Mouse (Mus musculus) forebrain, embryonic 16.5 days (tissue): ENCODE results near the gene Grik5. TPM values are rescaled to one million over a fixed set of nuclear protein-coding genes. Genes with fewer than 3 reads are reported as not detected.
A peak's percentile ranks its signal among the peaks of the same experiment; 100 is the strongest.

Experiments
- ATAC-seq: fragments of 200-750 bp; cut with Nextera tagmentation; 2 replicates; pipeline ENCODE4 v1.8.0; 2017; ENCODE audit warnings: mild to moderate bottlenecking, moderate library complexity
- H3K27ac ChIP-seq: fragments of 300-500 bp; sonication (generic); 2 replicates; pipeline ENCODE4 v1.5.1; 2014; ENCODE audit warnings: low read length, control low read depth
- H3K27me3 ChIP-seq: fragments of 300-500 bp; sonication (generic); replicated peaks from 2 replicates; pipeline ENCODE4 v1.6.1; 2014; ENCODE audit warnings: low read length; ENCODE audit not compliant: control insufficient read depth, insufficient read depth
- H3K36me3 ChIP-seq: fragments of 300-500 bp; sonication (generic); 2 replicates; pipeline ENCODE4 v1.6.1; 2014; ENCODE audit not compliant: control insufficient read depth, insufficient read depth
- H3K4me1 ChIP-seq: fragments of 300-500 bp; sonication (generic); replicated peaks from 2 replicates; pipeline ENCODE4 v1.6.1; 2014; ENCODE audit warnings: low read length; ENCODE audit not compliant: control insufficient read depth, insufficient read depth
- H3K4me2 ChIP-seq: fragments of 300-500 bp; sonication (generic); 2 replicates; pipeline ENCODE4 v1.6.1; 2014; ENCODE audit warnings: mild to moderate bottlenecking, low read length, control low read depth
- H3K4me3 ChIP-seq: fragments of 300-500 bp; sonication (generic); replicated peaks from 2 replicates; pipeline ENCODE4 v1.5.1; 2014; ENCODE audit warnings: mild to moderate bottlenecking, low read length, control low read depth
- H3K9ac ChIP-seq: fragments of 300-500 bp; sonication (generic); replicated peaks from 2 replicates; pipeline ENCODE4 v1.6.1; 2014; ENCODE audit warnings: low read depth, low read length, control low read depth
- H3K9me3 ChIP-seq: fragments of 300-500 bp; sonication (generic); 2 replicates; pipeline ENCODE4 v1.6.1; 2016; ENCODE audit warnings: low read length; ENCODE audit not compliant: control insufficient read depth
- WGBS: fragments of 180-500 bp; shearing (Covaris S2); extraction: QIAGEN DNeasy Blood & Tissue Kit; methylation state at CpG from one replicate; pipeline ENCODE4 v1.1.7; 2014; 5-methylcytosine and 5-hydroxymethylcytosine counted together
- polyA plus RNA-seq: library from polyadenylated mRNA; unstranded; fragments of >200 nt; fragmentation: Nextera tagmentation; extraction: Ambion mirVana; gene quantifications from 2 replicates; pipeline ENCODE4 v1.2.1, GENCODE M21; 2015

Gene Grik5
- polyA plus RNA-seq, 1 experiment from 2014 or later: 16.9 TPM

GRCm38 (mm10) chr7:25006171-25006570 is 66.0 kb downstream of the Grik5 start:
- peak overlapping the region; percentile 96 for H3K27ac ChIP-seq
- peak overlapping the region; percentile 82 for H3K4me2 ChIP-seq
- H3K27me3 ChIP-seq: no peaks in the 10 kb centered on the region
- H3K36me3 ChIP-seq: no peaks in the 10 kb centered on the region
- peak; percentile 18 for ATAC-seq
- H3K9me3 ChIP-seq: no peaks in the 10 kb centered on the region
- H3K4me1 ChIP-seq: peaks cover 68% of the 10 kb centered on the region
- peak overlapping the region; percentile 75 for H3K4me3 ChIP-seq
- WGBS: 70% methylated on average over 3 of the region's 3 CpGs
- H3K9ac ChIP-seq: peak overlapping the region; percentile 88

GRCm38 (mm10) chr7:25005421-25006065 is 66.6 kb downstream of the Grik5 start, which contains the start of gene Atp1a3:
Gene Atp1a3, minus strand, starts transcription at chr7:25005958.
- under 1% methylated on average over 48 of the region's 54 CpGs for WGBS
- Histone ChIP-seq H3K9me3 (no peaks in the 10 kb centered on the region), H3K4me1 (peaks cover 65% of the 10 kb centered on the region)

GRCm38 (mm10) chr7:25004806-25005205 is 67.3 kb downstream of the Grik5 start:
- H3K36me3 ChIP-seq: peaks cover 7% of the 10 kb centered on the region
- no peaks in the 10 kb centered on the region for H3K9me3 ChIP-seq
- no peak for ATAC-seq
- peak overlapping the region; percentile 82 for H3K4me2 ChIP-seq
- H3K27ac ChIP-seq: peak overlapping the region; percentile 96
- H3K4me3 ChIP-seq: peak overlapping the region; percentile 75
- H3K27me3 ChIP-seq: no peaks in the 10 kb centered on the region
- H3K9ac ChIP-seq: peak overlapping the region; percentile 88
- peaks cover 58% of the 10 kb centered on the region for H3K4me1 ChIP-seq
- WGBS: 40% methylated on average over 5 of the region's 9 CpGs

More at GRCm38 (mm10) chr7:25005421-25006065, 66.6 kb downstream of the Grik5 start, which contains the start of gene Atp1a3:
- H3K27me3 ChIP-seq: no peaks in the 10 kb centered on the region
- peak; percentile 87 for ATAC-seq
- H3K36me3 ChIP-seq: peaks cover under 1% of the 10 kb centered on the region; the same call in 1 of the 2 replicates
- peak within 1 kb of the TSS; percentile 96 for H3K27ac ChIP-seq
- peak within 1 kb of the TSS; percentile 75 for H3K4me3 ChIP-seq
- peak within 1 kb of the TSS; percentile 88 for H3K9ac ChIP-seq
- peak within 1 kb of the TSS; percentile 82 for H3K4me2 ChIP-seq

- peak overlapping the region; percentile 75 for H3K4me3 ChIP-seq
- 85% methylated on average over 8 of the region's 8 CpGs for WGBS
- peak overlapping the region; percentile 82 for H3K4me2 ChIP-seq
- H3K9ac ChIP-seq: peak overlapping the region; percentile 56
- no peaks in the 10 kb centered on the region for H3K27me3 ChIP-seq
- H3K9me3 ChIP-seq: no peaks in the 10 kb centered on the region
- peaks cover 8% of the 10 kb centered on the region for H3K36me3 ChIP-seq
- no peak for ATAC-seq
- H3K27ac ChIP-seq: no peak overlapping the region
- H3K4me1 ChIP-seq: peaks cover 49% of the 10 kb centered on the region
These were observed 68.2 kb downstream of the Grik5 start for GRCm38 (mm10) chr7:25003820-25004388.

- peaks cover 11% of the 10 kb centered on the region for H3K36me3 ChIP-seq
- peak overlapping the region; percentile 82 for H3K4me2 ChIP-seq
- H3K27me3 ChIP-seq: no peaks in the 10 kb centered on the region
- no peak overlapping the region for H3K27ac ChIP-seq
- H3K4me1 ChIP-seq: peaks cover 43% of the 10 kb centered on the region
- 24% methylated on average over 11 of the region's 11 CpGs for WGBS
- peak overlapping the region; percentile 75 for H3K4me3 ChIP-seq
- no peaks in the 10 kb centered on the region for H3K9me3 ChIP-seq
- no peak for ATAC-seq
- H3K9ac ChIP-seq: peak overlapping the region; percentile 56
These were observed 68.9 kb downstream of the Grik5 start for GRCm38 (mm10) chr7:25003291-25003690.

GRCm38 (mm10) chr7:25000711-25001110 is 71.4 kb downstream of the Grik5 start:
- Histone ChIP-seq H3K27me3 (no peaks in the 10 kb centered on the region), H3K9me3 (no peaks in the 10 kb centered on the region), H3K4me1 (peaks cover 17% of the 10 kb centered on the region), H3K27ac (no peak overlapping the region), H3K36me3 (peaks cover 18% of the 10 kb centered on the region), H3K9ac (no peak overlapping the region), H3K4me3 (no peak overlapping the region), H3K4me2 (no peak overlapping the region)
- WGBS: 77% methylated on average over 12 of the region's 12 CpGs
- ATAC-seq: no peak

GRCm38 (mm10) chr7:25000211-25000610 is 71.9 kb downstream of the Grik5 start:
- Histone ChIP-seq H3K9ac (no peak overlapping the region), H3K9me3 (no peaks in the 10 kb centered on the region), H3K4me3 (no peak overlapping the region), H3K27me3 (no peaks in the 10 kb centered on the region), H3K36me3 (peaks cover 18% of the 10 kb centered on the region), H3K27ac (no peak overlapping the region), H3K4me2 (no peak overlapping the region), H3K4me1 (peaks cover 17% of the 10 kb centered on the region)
- 80% methylated on average over 7 of the region's 7 CpGs for WGBS
- no peak for ATAC-seq

- 78% methylated on average over 6 of the region's 6 CpGs for WGBS
- H3K4me2 ChIP-seq: no peak overlapping the region
- no peak overlapping the region for H3K9ac ChIP-seq
- ATAC-seq: no peak
- H3K4me3 ChIP-seq: no peak overlapping the region
- no peaks in the 10 kb centered on the region for H3K27me3 ChIP-seq
- H3K4me1 ChIP-seq: no peaks in the 10 kb centered on the region
- H3K27ac ChIP-seq: no peak overlapping the region
- H3K36me3 ChIP-seq: peaks cover 39% of the 10 kb centered on the region
- no peaks in the 10 kb centered on the region for H3K9me3 ChIP-seq
These were observed 79.1 kb downstream of the Grik5 start for GRCm38 (mm10) chr7:24993081-24993480.

GRCm38 (mm10) chr7:24990478-24990877 is 81.7 kb downstream of the Grik5 start:
- ATAC-seq: no peak
- 75% methylated on average over 8 of the region's 8 CpGs for WGBS

More at GRCm38 (mm10) chr7:24990478-24990877, 81.7 kb downstream of the Grik5 start:
- no peak overlapping the region for H3K4me3 ChIP-seq
- H3K27me3 ChIP-seq: no peaks in the 10 kb centered on the region
- H3K36me3 ChIP-seq: peaks cover 41% of the 10 kb centered on the region
- no peak overlapping the region for H3K4me2 ChIP-seq
- no peaks in the 10 kb centered on the region for H3K4me1 ChIP-seq
- no peak overlapping the region for H3K9ac ChIP-seq
- H3K27ac ChIP-seq: no peak overlapping the region
- H3K9me3 ChIP-seq: no peaks in the 10 kb centered on the region
